Mouse (Mus musculus) telencephalon, adult 2 months (tissue): ENCODE measurements at regions not wholly inside any gene's neighbourhood (a gene's known extent, or its start where the extent isn't known, plus 50 kb on each side); places are given as distances from the start of the nearest gene placed in this dataset.
A peak's percentile ranks its signal among the peaks of the same experiment; 100 is the strongest.
"Not testable (repeated sequence)": the region's sequence is repeated elsewhere in the genome, so short reads cannot be mapped to it uniquely, and the experiment has no call there.

ENCODE experiments used
- DNase-seq: peaks from one replicate; pipeline ENCODE4 v3.0.0-alpha.2; 2011; ENCODE audit warnings: low read depth, low spot score

DNA sequence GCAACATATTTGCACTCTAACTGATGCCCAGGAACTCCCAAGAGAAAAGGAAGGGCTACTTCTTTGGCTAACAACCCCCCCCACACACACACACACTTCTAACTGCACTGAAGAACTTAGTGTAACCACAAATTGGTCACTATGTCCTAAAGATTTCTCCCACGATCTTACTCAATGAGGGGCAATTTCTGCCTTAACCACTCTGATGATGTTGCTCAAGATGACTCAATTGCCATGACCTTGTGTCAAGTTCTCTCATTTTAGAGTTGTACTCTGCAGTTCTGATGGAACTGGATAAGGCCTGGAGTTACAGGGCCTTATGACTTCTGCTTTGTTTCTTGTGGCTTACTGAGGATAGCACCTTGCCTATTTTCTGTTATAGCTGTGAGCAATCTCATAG lies 81.7 kb downstream of the Sem1 start:
- DNase-seq = no peak

DNA sequence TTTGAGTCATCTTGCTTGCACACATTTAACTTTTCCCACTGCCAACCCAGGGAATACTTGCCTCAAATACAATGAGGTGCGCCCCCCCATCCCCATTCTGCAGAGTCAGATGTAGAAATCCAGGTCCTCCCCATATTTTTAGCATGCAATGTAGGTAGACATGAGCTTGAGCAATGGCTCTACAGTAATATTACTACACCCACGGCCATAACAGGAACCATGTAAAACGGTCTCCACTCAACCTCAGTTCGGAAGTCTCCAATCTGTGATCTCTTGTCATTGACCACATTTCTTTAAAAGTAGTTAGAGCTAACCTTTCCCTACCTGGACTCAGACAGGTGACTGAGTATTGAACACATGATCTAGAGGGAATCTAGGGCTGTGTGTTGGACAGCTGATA lies 82.1 kb downstream of the Sem1 start:
- no peak for DNase-seq

DNA sequence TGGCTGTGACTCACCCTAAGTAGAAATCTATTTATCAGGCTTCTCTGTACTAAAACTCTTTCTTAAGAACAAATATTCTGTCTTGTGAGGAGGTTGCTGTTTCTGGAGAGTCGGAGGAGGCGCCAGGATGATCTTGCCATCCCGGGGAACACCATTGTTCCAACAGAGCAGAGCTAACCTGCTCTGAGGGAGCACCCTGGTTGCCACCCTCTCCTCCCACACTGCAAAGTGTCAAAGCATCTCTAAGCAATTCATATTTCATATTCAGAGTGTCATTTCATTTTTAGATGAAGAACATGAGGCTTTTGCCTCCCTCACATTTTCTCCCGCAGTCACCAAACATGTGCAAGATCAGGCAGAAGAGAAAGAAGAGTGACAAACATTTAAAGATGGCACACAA lies 90.3 kb downstream of the Sem1 start:
- peak; percentile 69 for DNase-seq

DNA sequence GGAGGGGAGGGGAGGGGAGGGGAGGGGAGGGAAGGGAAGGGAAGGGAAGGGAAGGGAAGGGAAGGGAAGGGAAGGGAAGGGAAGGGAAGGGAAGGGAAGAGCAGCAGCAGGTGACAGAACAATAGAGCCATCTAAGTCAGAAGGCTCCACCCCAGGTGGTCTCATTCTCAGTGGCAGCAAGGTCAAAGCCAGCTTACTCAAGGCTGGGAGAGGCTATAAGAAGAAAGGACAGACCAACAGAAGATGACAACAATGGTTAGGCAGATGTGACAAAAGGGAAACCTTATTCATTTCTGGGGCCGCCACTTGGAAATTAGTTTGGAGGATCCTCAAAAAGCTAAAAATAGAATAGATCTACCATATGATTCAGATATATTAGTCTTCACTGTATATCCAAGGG lies 96.9 kb downstream of the Sem1 start:
- DNase-seq = not testable (repeated sequence)

DNA sequence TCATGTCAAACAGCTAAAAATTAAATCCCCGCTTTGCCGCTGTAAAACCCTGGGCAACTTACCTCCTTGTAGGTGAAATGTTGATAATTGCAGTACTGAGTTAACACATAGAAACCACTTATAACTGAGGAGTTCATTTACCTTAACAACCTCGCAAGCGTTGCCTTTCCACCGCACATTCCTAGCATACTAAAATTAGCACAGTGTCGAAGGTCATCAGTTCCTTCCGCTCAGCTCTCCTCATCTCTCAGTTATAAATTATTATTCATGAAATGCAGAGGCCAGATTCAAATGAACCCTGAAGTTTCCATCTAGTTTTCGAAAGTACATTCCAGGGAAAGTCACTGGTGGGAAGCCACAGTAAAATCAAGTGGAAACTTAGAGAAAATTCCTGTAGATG lies 108.1 kb downstream of the Sem1 start:
- no peak for DNase-seq

DNA sequence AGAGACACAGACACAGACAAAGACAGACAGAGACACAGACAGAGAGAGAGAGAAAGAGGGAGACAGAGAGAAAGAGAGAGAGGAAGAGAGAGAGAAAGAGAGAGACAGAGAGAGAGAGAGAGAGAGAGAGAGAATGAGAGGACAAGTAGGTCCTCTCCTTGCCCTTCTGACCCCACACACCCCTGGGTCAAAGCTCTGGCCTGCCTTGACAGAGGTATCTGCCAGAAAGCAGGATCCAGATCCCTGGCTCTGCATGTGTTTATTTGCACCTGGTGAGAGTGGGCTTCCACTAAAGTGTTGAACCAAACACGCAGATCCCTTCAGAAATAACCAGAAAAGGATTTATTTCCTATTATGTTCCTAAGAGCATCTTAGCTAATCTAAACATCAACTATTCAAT lies 110.9 kb downstream of the Sem1 start:
- DNase-seq = no peak

DNA sequence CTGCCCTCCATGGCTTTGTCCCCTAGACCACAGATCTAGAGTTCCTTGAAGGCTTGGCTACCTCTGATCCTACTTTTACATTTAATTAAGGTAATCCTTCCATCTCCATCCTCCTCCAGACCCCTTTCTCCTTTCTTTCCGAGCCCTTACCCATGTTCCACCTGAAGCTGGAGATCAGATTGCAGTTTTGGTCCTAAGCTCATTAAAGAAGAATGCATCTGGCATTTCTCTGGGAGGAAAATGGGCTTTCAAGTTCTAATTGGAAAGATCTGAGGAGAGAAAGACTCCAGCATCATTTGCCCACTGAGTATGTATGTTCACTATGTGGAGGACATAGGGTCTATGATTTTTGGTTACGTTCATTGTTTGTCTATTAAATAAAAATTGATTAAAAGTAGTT lies 112.2 kb downstream of the Sem1 start:
- no peak for DNase-seq

DNA sequence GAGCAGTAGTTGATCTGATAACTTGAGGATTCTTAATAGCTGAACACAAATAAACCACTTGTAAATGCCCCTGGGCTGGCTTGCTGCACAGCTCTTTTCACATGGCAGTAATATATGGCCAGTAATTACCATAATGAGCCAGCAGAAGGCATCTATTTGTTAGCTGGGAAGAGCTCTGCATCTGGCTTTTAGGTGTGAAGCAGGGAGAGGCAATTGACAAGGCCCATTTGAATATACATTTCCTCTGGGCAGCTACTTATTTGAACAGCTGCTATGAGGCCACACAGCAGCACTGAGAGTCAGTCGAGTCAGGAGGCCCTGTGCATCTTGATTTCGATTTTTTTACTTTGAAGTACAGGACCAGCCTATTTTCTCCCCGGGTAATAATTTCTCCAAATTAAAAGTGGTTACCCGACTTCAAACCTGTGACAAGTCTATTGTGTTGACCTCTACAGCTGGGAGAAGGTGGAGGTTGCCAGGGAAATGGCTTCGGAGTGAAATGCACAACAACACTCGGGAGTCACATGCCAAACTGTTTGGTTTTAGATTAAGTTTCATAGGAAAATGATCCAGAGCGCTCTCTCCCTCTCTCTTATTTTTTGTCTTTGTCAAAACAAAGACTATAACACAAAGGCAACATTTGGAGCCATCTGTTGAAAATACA lies 114.5 kb downstream of the Sem1 start:
- DNase-seq = no peak

DNA sequence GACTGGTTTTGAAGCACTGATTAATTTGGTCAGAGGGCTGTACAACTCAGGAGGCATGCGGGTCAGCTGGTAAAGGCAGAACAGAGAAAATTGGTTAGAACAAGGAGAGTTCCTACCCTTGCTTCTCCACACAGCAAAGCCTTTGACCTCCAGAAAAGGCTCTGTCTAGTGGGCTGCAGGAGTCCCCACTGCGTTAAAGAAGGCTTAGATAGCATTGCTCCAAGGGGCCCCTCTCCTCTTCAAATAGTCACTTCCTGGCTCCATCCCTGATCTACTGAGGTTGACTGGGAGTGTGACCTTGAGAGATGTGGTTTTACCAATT lies 118.6 kb downstream of the Sem1 start:
- DNase-seq = no peak

DNA sequence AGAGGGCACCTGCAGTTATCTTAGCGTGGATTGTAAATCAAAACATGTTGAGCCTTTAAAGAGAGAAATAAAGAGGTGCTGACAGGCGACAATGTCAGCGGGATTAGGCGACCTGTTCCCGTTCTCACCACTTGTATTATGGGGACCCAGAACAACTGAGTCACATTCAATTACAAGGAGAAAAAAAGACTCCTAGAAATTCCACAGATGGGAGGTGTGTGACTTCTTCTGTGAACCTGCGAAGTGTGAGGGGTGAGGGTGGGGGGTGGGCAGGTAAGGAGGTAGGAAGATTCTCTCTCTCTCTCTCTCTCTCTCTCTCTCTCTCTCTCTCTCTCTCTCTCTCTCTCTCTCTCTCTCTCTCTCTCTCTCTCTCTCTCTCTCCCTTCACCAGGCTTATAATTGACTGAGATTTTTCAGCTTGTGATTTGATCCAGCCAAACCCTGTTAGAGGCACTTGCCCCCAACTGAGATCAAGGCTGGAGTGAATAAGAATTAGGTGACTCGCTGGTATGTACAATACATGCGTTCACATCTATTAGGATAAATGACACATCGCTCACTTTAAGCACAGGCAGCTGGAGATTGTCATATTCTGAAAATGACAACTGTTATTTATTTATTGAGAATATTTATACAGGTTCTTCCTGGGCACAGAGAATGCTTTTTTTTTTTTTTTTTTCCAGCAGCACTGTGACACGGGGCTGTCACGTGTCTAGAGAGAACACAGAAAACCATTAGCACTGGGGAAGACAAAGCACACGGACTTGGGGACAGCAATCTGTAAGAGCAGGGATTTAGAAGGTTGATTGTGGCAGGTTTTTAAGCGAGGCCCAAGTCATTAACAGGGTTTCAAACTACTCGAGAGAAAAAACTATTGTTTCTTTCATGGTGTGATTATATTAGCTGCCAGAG lies 119.2 kb downstream of the Sem1 start:
- DNase-seq = no peak

DNA sequence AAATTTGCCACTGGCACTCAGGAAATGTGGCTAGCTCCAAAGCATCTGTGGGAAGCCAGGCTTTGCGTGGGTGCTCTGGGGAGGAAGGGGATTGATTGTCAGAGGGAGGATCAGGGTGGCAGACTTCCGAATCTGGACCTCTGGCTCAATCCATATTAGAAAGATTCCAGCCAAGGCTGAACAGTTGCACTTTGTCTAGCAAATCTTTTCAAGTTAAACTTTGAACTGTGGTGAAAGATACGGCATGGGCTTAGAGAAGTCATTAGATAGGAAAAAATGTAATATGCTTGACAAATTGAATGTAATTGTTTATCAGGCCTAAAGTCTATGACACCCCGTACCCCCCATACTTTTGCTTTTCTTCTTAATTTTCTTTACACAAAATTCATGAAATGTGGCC lies 120.7 kb downstream of the Sem1 start:
- DNase-seq = no peak

DNA sequence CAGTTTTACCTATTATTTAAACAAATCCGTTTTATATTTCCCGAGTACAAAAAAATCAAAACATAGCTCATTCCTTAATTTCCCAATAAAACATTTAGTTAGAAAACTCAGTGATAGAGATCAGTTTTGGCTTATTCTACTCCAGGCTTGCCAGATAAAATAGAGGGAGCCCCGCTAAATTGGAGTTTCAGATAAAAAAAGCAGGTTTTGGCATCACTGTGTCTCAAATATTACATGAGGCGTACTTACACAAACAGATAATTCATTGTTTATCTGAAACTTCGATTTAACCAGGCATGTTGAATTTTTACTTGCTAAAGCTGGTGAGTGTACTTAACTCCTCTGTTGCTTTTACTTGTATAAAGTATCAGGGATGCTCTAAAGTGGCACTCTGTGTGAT lies 121.5 kb downstream of the Sem1 start:
- DNase-seq = no peak

DNA sequence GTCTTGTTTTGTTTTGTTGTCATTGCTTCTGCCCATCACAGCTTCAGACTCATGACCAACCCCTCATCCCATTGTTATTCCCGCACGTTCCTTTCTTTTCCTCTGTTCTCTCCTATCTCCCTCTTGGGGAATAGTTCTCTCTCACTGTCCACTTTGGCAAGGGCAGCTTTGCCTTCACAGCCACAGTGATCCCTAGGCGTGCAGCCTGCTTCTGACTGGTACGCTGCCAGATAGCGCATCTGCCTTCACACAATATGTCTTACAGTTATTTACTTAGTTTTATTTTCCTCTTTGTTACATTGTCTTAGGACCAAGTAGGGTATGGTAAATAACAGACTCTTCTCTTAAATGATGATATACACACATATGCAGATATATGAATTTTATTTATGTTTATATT lies 122.9 kb downstream of the Sem1 start:
- no peak for DNase-seq

DNA sequence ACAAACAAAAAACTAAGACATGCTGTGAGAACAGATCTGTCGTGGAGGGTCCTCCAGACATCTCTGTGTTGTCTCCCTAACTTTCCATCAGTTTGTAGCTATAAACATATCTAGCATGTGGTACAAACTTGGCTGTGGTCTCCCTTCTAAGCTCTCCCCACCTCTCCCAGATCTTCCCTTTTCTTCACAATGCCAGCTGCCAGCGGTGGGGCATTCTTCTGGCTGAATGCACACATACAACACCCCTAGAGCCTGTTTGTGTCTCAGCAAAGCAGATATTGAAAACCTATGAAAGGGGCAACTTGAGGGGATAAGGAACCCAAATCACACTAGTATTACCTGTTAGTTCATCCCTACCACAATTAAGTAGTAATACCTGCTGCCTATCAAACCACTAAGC lies 124.1 kb downstream of the Sem1 start:
- no peak for DNase-seq

DNA sequence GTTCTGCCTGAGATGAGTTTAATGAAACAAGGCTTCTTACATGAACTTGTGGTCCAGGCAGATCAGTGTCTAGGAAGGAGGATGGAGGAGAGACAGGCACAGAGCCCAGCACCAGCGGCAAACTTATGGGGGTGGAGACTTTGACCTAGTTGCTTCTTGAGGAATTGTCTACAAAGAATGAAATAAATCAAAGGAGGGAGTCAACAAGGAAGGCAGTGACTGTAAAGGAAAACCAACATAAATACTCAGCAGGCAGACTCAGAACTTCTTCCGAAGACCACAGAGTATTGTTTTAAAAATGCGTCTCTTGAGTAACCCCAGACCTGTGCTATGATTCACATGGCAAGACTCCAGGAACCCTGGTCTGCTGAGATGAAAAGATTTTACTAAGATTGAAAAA lies 143.6 kb downstream of the Sem1 start:
- no peak for DNase-seq

DNA sequence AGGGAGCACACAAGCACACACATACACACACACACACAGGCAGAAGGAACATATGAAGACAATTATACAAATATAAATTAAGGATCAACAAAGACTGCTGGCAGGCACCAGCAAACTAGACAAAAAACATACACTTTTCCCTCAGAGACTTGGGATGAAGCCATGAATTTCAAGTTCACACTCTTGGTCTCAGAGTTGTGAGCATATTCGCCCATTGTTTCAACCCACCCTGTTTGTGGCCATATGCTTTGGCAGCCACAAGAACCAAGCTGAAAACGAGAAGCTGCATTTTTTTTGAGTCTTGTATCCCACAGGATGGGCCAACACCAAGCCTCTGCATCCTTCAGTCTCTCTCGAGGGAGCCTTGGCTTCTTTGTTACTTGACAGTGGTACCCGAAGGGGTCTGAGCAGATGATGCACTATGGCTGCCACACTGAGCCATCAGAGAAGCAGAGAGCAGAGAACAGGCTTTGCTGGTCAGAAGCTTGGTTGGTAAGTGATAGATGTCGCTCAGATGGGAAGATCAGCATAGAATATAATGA lies 144.1 kb downstream of the Sem1 start:
- DNase-seq = no peak

DNA sequence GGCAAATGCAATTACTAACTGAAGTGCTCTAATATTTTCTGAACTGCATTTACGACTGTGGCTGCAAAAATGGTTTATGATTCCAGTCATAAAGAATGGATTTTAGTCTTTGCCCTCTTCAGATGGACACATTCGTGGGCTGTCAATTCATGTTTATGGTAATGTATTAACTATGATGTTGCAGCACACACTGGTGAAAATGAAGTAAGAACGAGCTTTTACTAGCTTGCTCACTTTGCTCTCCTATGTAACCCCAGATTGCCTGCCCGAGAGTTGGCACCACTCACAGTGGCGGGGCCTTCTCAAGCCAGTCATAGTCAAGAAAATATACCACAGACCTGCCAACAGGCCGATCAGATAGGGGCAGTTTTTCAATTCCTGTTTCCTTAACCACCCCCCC lies 145.3 kb downstream of the Sem1 start:
- no peak for DNase-seq

DNA sequence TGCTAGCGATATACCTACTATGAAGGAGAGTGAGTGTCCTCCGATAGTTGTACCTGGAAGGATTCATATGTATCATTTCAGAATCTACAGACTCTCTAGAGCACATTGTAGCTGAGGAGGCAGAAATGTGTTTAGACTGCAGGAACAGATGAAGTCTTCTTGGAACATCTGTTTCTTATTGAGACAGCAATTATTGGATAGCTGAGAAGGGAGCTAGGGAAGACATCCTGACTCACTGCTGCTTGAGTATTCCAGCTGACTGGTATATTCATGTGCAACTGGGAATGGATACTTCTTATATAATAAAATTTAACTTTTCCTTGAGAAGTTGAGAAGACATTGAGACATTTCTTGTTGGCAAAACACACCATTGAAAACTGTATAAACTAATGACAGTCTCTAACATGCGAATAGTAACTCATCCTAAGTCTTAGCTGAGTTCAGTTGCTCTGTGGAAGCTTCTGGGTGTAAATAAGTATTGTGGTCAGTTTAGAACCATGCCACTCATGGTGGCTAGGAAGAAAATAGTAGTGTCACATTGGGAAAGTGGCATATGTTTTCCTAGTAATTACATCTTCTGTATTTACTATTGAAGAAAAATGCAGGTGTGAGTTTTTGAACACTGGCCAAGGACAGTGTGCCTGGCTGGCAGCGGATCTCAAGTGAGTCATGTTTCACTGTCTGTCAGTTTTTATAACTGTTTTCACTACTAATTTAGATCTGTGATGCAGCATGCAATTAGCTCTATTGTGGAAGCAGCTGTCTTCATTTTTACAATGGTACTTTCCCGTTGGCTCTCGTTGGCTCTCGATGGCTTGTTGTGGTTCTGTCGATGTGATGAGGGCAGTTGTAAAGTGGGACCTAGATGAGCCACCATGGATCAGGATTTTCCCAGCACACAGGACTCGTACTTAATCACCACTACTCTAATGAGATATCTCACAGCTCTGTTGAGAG lies 163.5 kb downstream of the Sem1 start:
- DNase-seq = peak; percentile 50

DNA sequence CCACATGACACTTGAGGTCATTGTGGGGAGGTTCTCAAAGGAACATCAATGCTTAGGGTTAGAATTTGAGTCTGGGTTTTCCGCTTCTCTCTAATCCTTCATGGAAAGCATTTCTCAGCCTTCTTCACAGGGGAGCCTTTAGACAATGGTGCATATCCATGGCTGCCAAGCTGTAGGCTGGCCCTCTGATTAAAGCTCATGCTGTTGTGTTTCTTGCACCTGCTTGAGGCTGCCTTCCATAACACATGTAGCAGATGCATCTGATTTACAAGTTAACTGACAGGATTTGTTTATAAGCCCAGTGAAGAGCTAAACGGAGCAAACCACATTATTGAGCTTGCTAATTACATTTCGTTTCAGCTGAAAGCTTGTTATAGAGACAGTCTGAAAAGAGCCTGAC lies 180.5 kb downstream of the Sem1 start:
- no peak for DNase-seq

DNA sequence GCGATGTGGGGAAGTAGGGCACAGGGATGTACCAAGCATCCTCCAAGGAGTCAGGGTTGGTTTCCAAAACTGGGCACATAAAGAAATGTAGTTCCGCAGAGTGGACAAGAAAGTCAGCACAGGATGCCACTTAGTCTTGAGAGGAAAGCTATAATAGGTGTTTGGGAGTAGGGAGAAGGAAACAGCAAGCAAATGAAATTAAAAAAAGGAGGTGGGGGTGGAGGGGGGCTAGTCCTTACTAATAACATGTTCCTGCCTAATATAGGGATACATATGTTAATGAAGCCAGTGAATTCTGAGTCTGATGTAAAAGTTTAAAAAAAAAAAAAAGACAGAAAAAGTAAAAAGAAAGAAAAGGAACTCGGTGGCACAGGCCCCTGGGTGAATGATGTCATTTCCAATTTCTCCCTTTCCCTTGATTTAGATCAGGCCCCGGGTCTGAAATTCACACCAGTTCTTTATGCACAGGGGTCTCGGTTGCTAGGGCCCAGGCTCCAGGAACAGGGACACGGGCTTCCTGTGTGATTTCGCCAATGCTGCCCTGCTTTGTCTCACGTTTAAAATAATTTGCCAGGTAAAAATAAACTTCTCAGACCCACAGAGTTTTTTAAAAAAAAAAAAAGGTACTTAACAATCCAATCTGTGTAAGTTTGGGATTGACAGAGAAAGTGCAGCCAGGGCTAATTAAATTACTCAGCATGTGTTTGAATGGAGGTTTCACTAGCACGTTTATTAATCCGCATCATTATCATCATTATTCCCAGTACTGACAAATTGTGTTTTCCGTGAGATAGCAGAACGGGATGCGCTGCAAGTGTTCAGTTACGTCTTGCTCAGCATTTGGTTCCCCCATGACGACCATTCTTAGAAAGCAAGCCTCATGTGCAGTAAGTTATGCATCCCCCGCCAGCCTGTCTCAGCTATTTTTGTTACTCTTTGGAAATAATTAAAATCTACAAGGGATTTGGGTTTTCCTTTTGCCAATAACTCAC lies 172.8 kb upstream of the Slc25a13 start:
- DNase-seq = peak; percentile 24
